Mouse (Mus musculus): ENCODE data around the gene Gpr1. TPM values are rescaled to one million over a fixed set of nuclear protein-coding genes. Genes with fewer than 3 reads are reported as not detected.

The Gpr1 gene
- polyA plus RNA-seq, 1 experiment from 2014 or later: 0.72 TPM

DNA sequence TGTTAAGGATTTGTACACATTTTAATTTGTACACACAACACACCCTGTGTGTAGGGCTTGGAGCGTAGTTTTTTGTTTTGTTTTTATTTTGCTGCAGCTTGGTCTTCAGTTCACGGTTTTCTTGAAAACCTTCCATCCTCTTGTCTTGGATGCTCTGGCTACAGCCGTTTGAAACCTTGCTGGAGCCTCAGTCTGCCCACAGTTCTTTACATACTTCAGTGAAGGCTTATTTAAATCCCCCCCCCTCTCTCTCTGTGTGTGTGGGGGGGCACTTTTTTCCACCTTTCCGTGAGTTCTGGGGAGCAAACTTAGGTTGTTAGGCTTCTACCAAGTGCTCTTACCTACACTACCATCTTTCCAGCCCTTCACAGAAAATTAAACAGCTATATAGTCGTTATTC, 38.9 kb upstream of the Gpr1 start:
- Histone ChIP-seq H3K9me3 (replicated peaks; ENCODE audit: control insufficient read depth, low read length) (no peaks in the 10 kb centered on the region), H3K27ac (ENCODE audit: low read depth, low read length) (peak overlapping the region; percentile 39; the same call in 1 of the 2 replicates), H3K4me1 (ENCODE audit: control insufficient read depth, insufficient read depth, low read length) (peaks cover 16% of the 10 kb centered on the region), H3K4me3 (ENCODE audit: low read depth, low read length) (no peak overlapping the region), H3K9ac (ENCODE audit: low read length) (peak overlapping the region; percentile 35; the same call in 1 of the 2 replicates), H3K27me3 (replicated peaks; ENCODE audit: control insufficient read depth, insufficient read depth, low read length) (peaks cover 60% of the 10 kb centered on the region), H3K36me3 (ENCODE audit: control insufficient read depth, insufficient read depth, low read length) (no peaks in the 10 kb centered on the region), H3K4me2 (ENCODE audit: low read length) (peak overlapping the region; percentile 35)
- ATAC-seq: no peak
- WGBS: 17% methylated on average over 5 of the region's 5 CpGs
- no peak for DNase-seq (ENCODE audit: low spot score)

DNA sequence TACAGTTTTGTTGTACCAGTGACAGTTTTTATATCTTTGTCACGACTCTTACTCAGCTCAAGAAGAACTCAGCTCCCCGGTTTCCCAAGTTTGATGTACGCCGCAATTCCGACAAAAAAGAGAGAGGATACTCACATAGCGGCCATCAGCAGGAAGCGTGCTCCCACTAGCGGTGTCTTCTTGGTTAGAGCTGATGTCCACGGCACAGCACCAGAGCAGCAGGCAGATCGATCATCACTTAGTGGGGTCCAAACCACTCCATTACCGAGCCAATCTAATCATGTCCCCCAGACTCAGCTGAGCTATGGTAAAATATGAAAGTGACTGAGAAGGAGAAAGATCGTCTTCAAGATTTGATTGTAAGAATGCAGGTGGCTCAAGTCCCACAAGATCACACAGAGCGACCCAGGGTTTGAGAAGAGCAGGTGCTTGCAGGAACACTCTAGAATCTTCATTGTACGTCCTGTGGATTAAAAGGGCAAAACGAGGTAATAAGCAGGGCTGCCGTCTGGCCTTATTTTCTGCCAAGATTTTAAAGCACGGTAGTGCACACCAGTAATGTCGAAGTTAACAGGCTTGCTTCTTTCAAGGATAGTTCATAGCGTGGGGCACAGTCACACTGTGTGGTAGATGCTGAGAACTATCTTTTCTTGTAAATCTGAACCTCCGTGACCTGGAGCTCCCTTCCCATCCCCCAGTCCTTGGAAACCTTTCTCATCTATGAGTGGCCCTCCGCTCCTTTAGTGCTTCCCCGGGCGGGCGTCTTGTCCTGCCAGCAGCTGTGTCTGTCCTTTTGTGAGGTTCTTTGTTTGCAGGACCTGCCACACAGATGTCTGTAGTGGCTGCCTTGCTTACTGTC, 38.2 kb upstream of the Gpr1 start:
- ATAC-seq (0 out of 2 replicates have a peak, but pooled peaks have one; percentile 15), DNase-seq (ENCODE audit: low spot score) (peak; percentile 56)
- Histone ChIP-seq H3K4me3 (ENCODE audit: low read depth, low read length) (no peak overlapping the region), H3K27me3 (replicated peaks; ENCODE audit: control insufficient read depth, insufficient read depth, low read length) (peaks cover 54% of the 10 kb centered on the region), H3K4me2 (ENCODE audit: low read length) (peak overlapping the region; percentile 35), H3K4me1 (ENCODE audit: control insufficient read depth, insufficient read depth, low read length) (peaks cover 16% of the 10 kb centered on the region), H3K27ac (ENCODE audit: low read depth, low read length) (peak overlapping the region; percentile 39; the same call in 1 of the 2 replicates), H3K9ac (ENCODE audit: low read length) (peak overlapping the region; percentile 35; the same call in 1 of the 2 replicates), H3K36me3 (ENCODE audit: control insufficient read depth, insufficient read depth, low read length) (no peaks in the 10 kb centered on the region), H3K9me3 (replicated peaks; ENCODE audit: control insufficient read depth, low read length) (no peaks in the 10 kb centered on the region)
- WGBS: 25% methylated on average over 24 of the region's 24 CpGs

DNA sequence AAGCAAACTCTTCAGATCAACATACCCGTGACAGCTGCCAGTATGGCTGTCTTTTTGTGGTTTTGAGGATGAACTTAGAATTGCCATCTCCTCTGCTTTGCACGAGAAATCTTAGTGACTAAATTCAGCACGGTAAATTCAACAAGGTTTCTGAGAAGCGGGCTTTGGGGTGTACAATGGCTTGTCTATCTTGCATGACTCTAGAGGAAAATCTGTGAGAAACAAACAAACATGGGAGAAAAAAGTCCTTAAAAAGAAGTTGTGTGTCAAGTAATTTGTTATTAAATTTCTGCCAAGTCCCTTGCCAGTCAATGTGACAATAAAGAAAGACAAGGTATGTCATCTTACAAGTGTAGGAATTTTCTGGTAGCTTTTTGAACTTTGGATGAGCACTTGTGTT, 34.9 kb upstream of the Gpr1 start:
- H3K9me3 ChIP-seq (replicated peaks; ENCODE audit: control insufficient read depth, low read length): no peaks in the 10 kb centered on the region
- no peaks in the 10 kb centered on the region for H3K36me3 ChIP-seq (ENCODE audit: control insufficient read depth, insufficient read depth, low read length)
- H3K9ac ChIP-seq (ENCODE audit: low read length): no peak overlapping the region
- H3K27ac ChIP-seq (ENCODE audit: low read depth, low read length): no peak overlapping the region
- no peak overlapping the region for H3K4me2 ChIP-seq (ENCODE audit: low read length)
- H3K4me1 ChIP-seq (ENCODE audit: control insufficient read depth, insufficient read depth, low read length): no peaks in the 10 kb centered on the region; the same call in 1 of the 2 replicates
- peaks cover 27% of the 10 kb centered on the region for H3K27me3 ChIP-seq (replicated peaks; ENCODE audit: control insufficient read depth, insufficient read depth, low read length)
- no peak for ATAC-seq
- no peak overlapping the region for H3K4me3 ChIP-seq (ENCODE audit: low read depth, low read length)
- 52% methylated on average over 4 of the region's 4 CpGs for WGBS
- DNase-seq (ENCODE audit: low spot score): no peak

DNA sequence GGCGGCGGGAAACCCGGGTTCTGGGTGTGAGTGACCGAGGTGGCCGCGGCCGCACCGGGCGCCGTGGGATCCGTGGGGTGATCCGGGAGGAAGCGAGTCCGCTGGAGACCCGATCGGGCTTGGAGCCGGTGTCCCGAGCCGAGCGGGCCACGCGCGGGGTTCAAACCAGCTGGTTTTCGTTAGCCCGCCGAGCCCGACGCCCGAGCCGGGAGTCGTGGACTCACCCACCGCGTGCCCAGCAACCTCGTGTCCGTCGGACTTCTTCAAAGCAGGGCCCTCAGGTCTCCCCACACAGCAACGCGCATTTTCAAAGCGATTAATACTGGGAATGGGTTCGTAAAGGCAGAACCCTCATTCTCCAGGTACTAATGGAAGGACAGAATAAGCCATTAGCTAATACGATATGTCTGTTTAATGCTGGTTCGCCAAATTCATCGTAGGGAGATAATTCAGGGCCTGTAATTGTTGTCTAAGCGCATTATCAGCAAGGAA, 34.1 kb upstream of the Gpr1 start:
- ATAC-seq (0 out of 2 replicates have a peak, but pooled peaks have one; percentile 6), DNase-seq (ENCODE audit: low spot score) (no peak)
- 2% methylated on average over 44 of the region's 44 CpGs for WGBS
- Histone ChIP-seq H3K9me3 (replicated peaks; ENCODE audit: control insufficient read depth, low read length) (no peaks in the 10 kb centered on the region), H3K4me1 (ENCODE audit: control insufficient read depth, insufficient read depth, low read length) (no peaks in the 10 kb centered on the region; the same call in 1 of the 2 replicates), H3K27ac (ENCODE audit: low read depth, low read length) (peak overlapping the region; percentile 71), H3K4me2 (ENCODE audit: low read length) (peak overlapping the region; percentile 62), H3K36me3 (ENCODE audit: control insufficient read depth, insufficient read depth, low read length) (no peaks in the 10 kb centered on the region), H3K9ac (ENCODE audit: low read length) (peak overlapping the region; percentile 56), H3K4me3 (ENCODE audit: low read depth, low read length) (peak overlapping the region; percentile 28), H3K27me3 (replicated peaks; ENCODE audit: control insufficient read depth, insufficient read depth, low read length) (peaks cover 21% of the 10 kb centered on the region)

DNA sequence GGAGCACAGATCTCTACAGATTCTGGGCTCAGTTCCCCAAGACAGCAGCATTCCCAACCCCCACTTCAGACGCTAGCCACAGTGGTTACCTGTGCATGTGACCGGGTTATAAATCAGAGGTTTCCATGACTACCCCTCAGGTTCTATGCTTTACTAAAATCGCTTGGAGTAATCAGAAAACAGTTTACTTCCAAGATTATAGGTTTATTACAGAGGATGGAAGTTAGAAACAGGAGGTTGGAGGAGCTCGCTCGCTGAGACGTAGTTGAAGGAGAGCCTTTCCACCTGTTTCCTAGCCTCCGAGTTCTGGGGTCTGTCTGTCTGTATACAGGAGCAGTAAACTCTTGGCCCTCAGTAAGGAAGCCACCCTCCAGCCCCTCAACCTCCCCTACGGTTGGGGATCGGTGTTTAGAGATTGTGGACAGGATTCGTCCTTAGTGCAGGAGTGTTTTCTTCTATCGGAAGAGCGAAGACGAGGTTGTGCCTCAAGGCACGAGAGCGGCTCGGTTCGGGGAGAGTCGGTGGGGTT, 33.6 kb upstream of the Gpr1 start:
- WGBS: under 1% methylated on average over 18 of the region's 18 CpGs
- Histone ChIP-seq H3K36me3 (ENCODE audit: control insufficient read depth, insufficient read depth, low read length) (no peaks in the 10 kb centered on the region), H3K4me2 (ENCODE audit: low read length) (peak overlapping the region; percentile 62), H3K9me3 (replicated peaks; ENCODE audit: control insufficient read depth, low read length) (no peaks in the 10 kb centered on the region), H3K27ac (ENCODE audit: low read depth, low read length) (peak overlapping the region; percentile 71), H3K27me3 (replicated peaks; ENCODE audit: control insufficient read depth, insufficient read depth, low read length) (peaks cover 19% of the 10 kb centered on the region), H3K4me3 (ENCODE audit: low read depth, low read length) (peak overlapping the region; percentile 28), H3K4me1 (ENCODE audit: control insufficient read depth, insufficient read depth, low read length) (no peaks in the 10 kb centered on the region; the same call in 1 of the 2 replicates), H3K9ac (ENCODE audit: low read length) (peak overlapping the region; percentile 56)
- peak; percentile 37; the same call in 1 of the 2 replicates for ATAC-seq
- DNase-seq (ENCODE audit: low spot score): no peak

DNA sequence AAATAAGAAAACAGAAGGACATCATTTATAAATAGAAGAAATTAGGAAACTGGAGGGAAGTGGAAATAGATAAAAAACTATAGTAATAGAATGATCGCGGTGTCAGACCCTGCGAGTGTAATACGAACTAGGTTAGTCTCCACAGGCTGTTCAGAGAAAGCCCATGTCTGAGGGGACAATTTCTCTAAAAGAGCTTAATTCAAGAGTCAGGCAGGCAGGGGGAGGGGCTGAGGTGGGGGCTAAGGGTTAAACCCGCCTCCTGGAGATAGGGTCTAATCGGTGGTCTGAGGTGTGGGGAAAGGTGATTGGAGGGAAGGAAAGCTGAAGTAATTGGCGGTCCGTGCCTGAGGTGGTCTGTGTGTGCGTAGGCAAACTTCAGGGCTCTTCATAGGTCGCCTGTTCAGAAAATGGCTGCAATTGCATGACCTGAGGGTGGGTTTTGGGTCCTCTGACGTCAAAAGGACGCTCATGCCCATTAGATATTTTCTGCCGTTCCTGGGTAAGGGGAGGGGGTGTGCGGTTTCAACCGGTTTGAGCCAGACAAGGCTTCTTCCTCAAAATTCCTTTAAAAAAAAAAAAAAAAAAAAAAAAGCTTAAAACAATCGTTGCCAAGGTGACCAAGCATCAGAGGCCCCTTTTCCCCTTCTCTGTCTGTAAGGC, 32.6 kb upstream of the Gpr1 start:
- DNase-seq (ENCODE audit: low spot score) (peak; percentile 71), ATAC-seq (peak; percentile 80)
- WGBS: 2% methylated on average over 16 of the region's 16 CpGs
- H3K36me3 ChIP-seq (ENCODE audit: control insufficient read depth, insufficient read depth, low read length): no peaks in the 10 kb centered on the region
- no peaks in the 10 kb centered on the region for H3K9me3 ChIP-seq (replicated peaks; ENCODE audit: control insufficient read depth, low read length)
- peak overlapping the region; percentile 62 for H3K4me2 ChIP-seq (ENCODE audit: low read length)
- peak overlapping the region; percentile 44; the same call in 1 of the 2 replicates for H3K27ac ChIP-seq (ENCODE audit: low read depth, low read length)
- H3K4me3 ChIP-seq (ENCODE audit: low read depth, low read length): no peak overlapping the region
- no peaks in the 10 kb centered on the region for H3K4me1 ChIP-seq (ENCODE audit: control insufficient read depth, insufficient read depth, low read length)
- no peak overlapping the region; the same call in 1 of the 2 replicates for H3K9ac ChIP-seq (ENCODE audit: low read length)
- peaks cover 16% of the 10 kb centered on the region for H3K27me3 ChIP-seq (replicated peaks; ENCODE audit: control insufficient read depth, insufficient read depth, low read length)

DNA sequence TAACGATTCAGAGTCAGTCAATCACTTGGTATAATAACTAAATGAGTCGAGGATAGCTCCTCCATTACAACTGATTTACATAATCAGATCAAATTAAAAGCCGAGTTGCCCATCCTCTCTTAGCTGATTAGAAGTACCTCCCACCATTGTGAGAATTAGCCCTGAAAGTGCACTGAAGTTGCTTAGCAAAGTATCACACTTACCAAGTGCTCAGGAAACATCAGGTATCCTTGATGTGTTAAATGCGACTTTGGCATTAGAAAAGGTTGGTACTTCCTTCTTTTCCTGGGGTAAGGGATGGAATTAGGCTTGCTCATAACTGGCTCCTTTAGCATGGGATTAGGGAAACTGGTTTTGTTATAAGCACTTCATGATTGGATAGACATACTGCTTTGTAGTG, 29.5 kb upstream of the Gpr1 start:
- Histone ChIP-seq H3K4me2 (ENCODE audit: low read length) (no peak overlapping the region), H3K36me3 (ENCODE audit: control insufficient read depth, insufficient read depth, low read length) (no peaks in the 10 kb centered on the region), H3K9me3 (replicated peaks; ENCODE audit: control insufficient read depth, low read length) (no peaks in the 10 kb centered on the region), H3K4me3 (ENCODE audit: low read depth, low read length) (no peak overlapping the region), H3K27ac (ENCODE audit: low read depth, low read length) (no peak overlapping the region), H3K9ac (ENCODE audit: low read length) (no peak overlapping the region), H3K27me3 (replicated peaks; ENCODE audit: control insufficient read depth, insufficient read depth, low read length) (no peaks in the 10 kb centered on the region), H3K4me1 (ENCODE audit: control insufficient read depth, insufficient read depth, low read length) (no peaks in the 10 kb centered on the region)
- DNase-seq (ENCODE audit: low spot score): no peak
- WGBS: 36% methylated on average over 4 of the region's 4 CpGs
- no peak for ATAC-seq

DNA sequence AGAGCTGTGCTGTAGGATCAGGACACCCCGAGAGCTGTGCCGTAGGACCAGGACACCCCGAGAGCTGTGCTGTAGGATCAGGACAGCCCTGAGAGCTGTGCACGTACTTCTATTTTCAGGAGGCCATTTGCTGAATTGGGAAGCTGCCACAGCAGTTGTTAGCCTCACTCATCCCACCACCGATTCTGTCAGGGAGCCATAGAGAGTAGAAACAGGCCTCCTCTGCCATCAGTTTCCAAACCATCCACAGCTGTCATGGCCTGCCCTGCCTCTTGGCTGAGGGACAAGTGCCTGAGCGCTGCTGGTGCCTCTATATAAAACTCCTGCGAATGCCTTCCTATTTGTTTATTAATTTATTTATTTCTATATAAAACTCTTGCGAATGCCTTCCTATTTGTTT, 25.4 kb upstream of the Gpr1 start:
- WGBS: 86% methylated on average over 8 of the region's 8 CpGs
- no peak overlapping the region for H3K4me2 ChIP-seq (ENCODE audit: low read length)
- DNase-seq (ENCODE audit: low spot score): no peak
- H3K36me3 ChIP-seq (ENCODE audit: control insufficient read depth, insufficient read depth, low read length): no peaks in the 10 kb centered on the region
- H3K9me3 ChIP-seq (replicated peaks; ENCODE audit: control insufficient read depth, low read length): no peaks in the 10 kb centered on the region
- H3K27me3 ChIP-seq (replicated peaks; ENCODE audit: control insufficient read depth, insufficient read depth, low read length): no peaks in the 10 kb centered on the region
- no peak overlapping the region for H3K27ac ChIP-seq (ENCODE audit: low read depth, low read length)
- 0 out of 2 replicates have a peak, but pooled peaks cover 2% of the 10 kb centered on the region for H3K4me1 ChIP-seq (ENCODE audit: control insufficient read depth, insufficient read depth, low read length)
- no peak overlapping the region for H3K9ac ChIP-seq (ENCODE audit: low read length)
- no peak for ATAC-seq
- no peak overlapping the region for H3K4me3 ChIP-seq (ENCODE audit: low read depth, low read length)

Data from forebrain, embryonic 14.5 days (tissue).